Mouse (Mus musculus) neutrophil, adult 59 days (primary cell): ENCODE results near the gene Zfp994. TPM values are rescaled to one million over a fixed set of nuclear protein-coding genes. Genes with fewer than 3 reads are reported as not detected.

ENCODE experiments used
- total RNA-seq, 2 experiments: library from RNA; stranded (reverse); gene quantifications; 1 replicate in 1 of 2; 2 replicates in 1 of 2; pipeline ENCODE4 v1.2.4; 2023

Zfp994 gene
- 1 to 10 TPM; 2.2 to 2.7 TPM for total RNA-seq

GRCm38 (mm10) chr17:22225422-22226012 is at the start of gene Zfp994:
TSS of gene Zfp994 (minus strand) at chr17:22225616.

GRCm38 (mm10) chr17:22165722-22166294 is 59.6 kb downstream of the Zfp994 start, which contains the start of gene Zfp947:
TSS of gene Zfp947 (minus strand) at chr17:22166190.

Other genes starting within 250 kb of the Zfp994 start
- under 1 TPM; 0.31 to 0.97 TPM for gene Zfp947, start 59.4 kb downstream of the Zfp994 start, total RNA-seq
- gene CT030661.1, start 89.2 kb upstream of the Zfp994 start, total RNA-seq = 1 to 10 TPM; 6.0 to 7.7 TPM
- gene Zfp944, start 135.8 kb upstream of the Zfp994 start, total RNA-seq = 1 to 10 TPM; 9.1 to 9.6 TPM
- gene Zfp758, start 135.8 kb upstream of the Zfp994 start, total RNA-seq = 1 to 10 TPM; 6.9 to 8.2 TPM
- 1 to 10 TPM; 2.5 to 2.6 TPM for gene Zfp946, start 198.6 kb upstream of the Zfp994 start, total RNA-seq